Mouse (Mus musculus) stomach, adult 2 months (tissue): ENCODE data around the gene Cbwd1. TPM values are rescaled to one million over a fixed set of nuclear protein-coding genes. Genes with fewer than 3 reads are reported as not detected.

ENCODE experiments used
- polyA plus RNA-seq: library from polyadenylated mRNA; depleted of rRNA; stranded (reverse); fragments of >200 nt; gene quantifications from 2 replicates; pipeline ENCODE4 v1.2.3, GENCODE M21; 2012; rRNA removed

The Cbwd1 gene
- polyA plus RNA-seq, result 0.13 and 0.42 TPM in 2 replicates

GRCm38 (mm10) chr19:24961172-24961962, at the start of gene Cbwd1:
Gene Cbwd1, minus strand, starts transcription at chr19:24961610.

GRCm38 (mm10) chr19:24999201-24999886, 37.9 kb upstream of the Cbwd1 start, which contains the start of gene Dock8:
Gene Dock8, plus strand, starts transcription at chr19:24999534.

GRCm38 (mm10) chr19:24900581-24901220, 60.7 kb downstream of the Cbwd1 start, which contains the start of gene Foxd4:
Gene Foxd4, minus strand, starts transcription at chr19:24901197.

GRCm38 (mm10) chr19:24875129-24875870, 86.1 kb downstream of the Cbwd1 start, which contains the start of gene Gm10053:
Gene Gm10053, plus strand, starts transcription at chr19:24875686.

Other genes with a start within 250 kb of the Cbwd1 start
- 18.4 and 19.7 TPM in 2 replicates for gene Pgm5, start 99.8 kb downstream of the Cbwd1 start, polyA plus RNA-seq
- gene Gm10053, start 85.9 kb downstream of the Cbwd1 start, polyA plus RNA-seq, result 1.4 and 1.7 TPM in 2 replicates
- not detected in 2 replicates for gene Foxd4, start 60.4 kb downstream of the Cbwd1 start, polyA plus RNA-seq
- 1.2 and 1.3 TPM in 2 replicates for gene Dock8, start 37.9 kb upstream of the Cbwd1 start, polyA plus RNA-seq